Comparison of ENCODE assay signal across 8 mouse cellular contexts in genomic region chr11:90002987-90003348, GRCm38 (mm10). TPM values are rescaled to one million over a fixed set of nuclear protein-coding genes. Genes with fewer than 3 reads are reported as not detected.
DNase-seq lines count a peak whose midpoint lies in the region; ATAC-seq and TF ChIP-seq lines count a peak whose summit lies in the region.

No protein-coding gene starts in this region.

- H3K9ac ChIP-seq in heart, adult 2 months (ENCODE audit: low read depth, low read length), result peak overlapping the region; percentile 29; the same call in 1 of the 2 replicates
- H3K9ac ChIP-seq in liver, embryonic 11.5 days (ENCODE audit: low read depth, low read length), result no peak overlapping the region
- H3K9ac ChIP-seq in stomach, embryonic 16.5 days (ENCODE audit: low read length), result peak overlapping the region; percentile 78

- TF ChIP-seq EP300 in heart, adult 2 months (IDR thresholded peaks at IDR 0.05; ENCODE audit: insufficient read depth, low read depth, low read length), result no peak

- H3K4me3 ChIP-seq in heart, adult 2 months, result peak overlapping the region; percentile 57
- H3K4me3 ChIP-seq in testis, adult 2 months (ENCODE audit: control insufficient read depth, low read depth, low read length), result peak overlapping the region; percentile 35; the same call in 1 of the 2 replicates
- peak overlapping the region; percentile 68 for H3K4me3 ChIP-seq in liver, embryonic 11.5 days (ENCODE audit: low read depth, low read length)
- H3K4me3 ChIP-seq in stomach, embryonic 16.5 days (replicated peaks; ENCODE audit: low read length), result peak overlapping the region; percentile 57

- H3K27me3 ChIP-seq in heart, adult 2 months (ENCODE audit: control insufficient read depth, insufficient read depth, low read length), result no peaks in the 10 kb centered on the region
- H3K27me3 ChIP-seq in testis, adult 2 months (ENCODE audit: control insufficient read depth, insufficient read depth, low read length), result no peaks in the 10 kb centered on the region
- H3K27me3 ChIP-seq in liver, embryonic 11.5 days (replicated peaks; ENCODE audit: control insufficient read depth, insufficient read depth, low read length), result no peaks in the 10 kb centered on the region
- no peaks in the 10 kb centered on the region for H3K27me3 ChIP-seq in stomach, embryonic 16.5 days (ENCODE audit: control insufficient read depth, insufficient read depth, low read length)

- DNase-seq in heart, adult 2 months, result no peak
- DNase-seq in heart, postnatal 10 days, result no peak
- no peak for DNase-seq in testis, postnatal 14 days (ENCODE audit: low spot score)
- no peak for DNase-seq in liver, embryonic 11.5 days (ENCODE audit: low spot score)
- no peak for DNase-seq in urinary bladder, postnatal 36 days (ENCODE audit: low spot score in 2 of 2)
- no peak for DNase-seq in urinary bladder, adult 2 months (ENCODE audit: low spot score)

- H3K4me1 ChIP-seq in heart, adult 2 months (ENCODE audit: control insufficient read depth, insufficient read depth, low read length), result no peaks in the 10 kb centered on the region
- peaks cover 3% of the 10 kb centered on the region for H3K4me1 ChIP-seq in testis, adult 2 months (ENCODE audit: control insufficient read depth, insufficient read depth, low read length)
- peaks cover 6% of the 10 kb centered on the region; the same call in 1 of the 2 replicates for H3K4me1 ChIP-seq in liver, embryonic 11.5 days (replicated peaks; ENCODE audit: control insufficient read depth, insufficient read depth, low read length)
- H3K4me1 ChIP-seq in stomach, embryonic 16.5 days (ENCODE audit: control insufficient read depth, insufficient read depth, low read length), result no peaks in the 10 kb centered on the region

- H3K79me2 ChIP-seq in heart, adult 2 months (replicated peaks; ENCODE audit: control insufficient read depth, insufficient read depth, low read length), result no peaks in the 10 kb centered on the region

- intact Hi-C loops in heart, adult 2 months (cut with DNase I), result loop anchor here (10.0 kb wide), 1 partner anchor 632 kb away; the partner anchor contains the start of genes Cox11 and Stxbp4
- intact Hi-C loops in heart, postnatal 10 days (cut with DNase I), result no loop called here

- H3K9me3 ChIP-seq in liver, embryonic 11.5 days (ENCODE audit: control insufficient read depth, low read length), result no peaks in the 10 kb centered on the region
- H3K9me3 ChIP-seq in stomach, embryonic 16.5 days (replicated peaks; ENCODE audit: control insufficient read depth, low read length), result no peaks in the 10 kb centered on the region

- TF ChIP-seq POLR2A in heart, adult 2 months (IDR thresholded peaks at IDR 0.05; ENCODE audit: insufficient read depth, low read depth, low read length), result no peak
- no peak for TF ChIP-seq POLR2A in testis, adult 2 months (IDR thresholded peaks at IDR 0.05; ENCODE audit: control insufficient read depth, low read depth, low read length)

- H3K36me3 ChIP-seq in heart, adult 2 months (ENCODE audit: control insufficient read depth, insufficient read depth, low read length), result no peaks in the 10 kb centered on the region
- H3K36me3 ChIP-seq in testis, adult 2 months (ENCODE audit: control insufficient read depth, insufficient read depth, low read length), result no peaks in the 10 kb centered on the region
- H3K36me3 ChIP-seq in liver, embryonic 11.5 days (ENCODE audit: control insufficient read depth, insufficient read depth, low read length), result no peaks in the 10 kb centered on the region
- no peaks in the 10 kb centered on the region for H3K36me3 ChIP-seq in stomach, embryonic 16.5 days (ENCODE audit: control insufficient read depth, insufficient read depth, low read length)

- ATAC-seq in liver, embryonic 11.5 days (replicated peaks; ENCODE audit: low FRiP score), result no peak; the same call in 1 of the 2 replicates
- no peak; the same call in 1 of the 2 replicates for ATAC-seq in stomach, embryonic 16.5 days (ENCODE audit: insufficient read depth, low FRiP score)

- peak overlapping the region; percentile 71 for H3K4me2 ChIP-seq in liver, embryonic 11.5 days
- peak overlapping the region; percentile 70 for H3K4me2 ChIP-seq in stomach, embryonic 16.5 days (ENCODE audit: low read depth, low read length)

- TF ChIP-seq CTCF in heart, adult 2 months (IDR thresholded peaks at IDR 0.05), result no peak
- TF ChIP-seq CTCF in testis, adult 2 months (IDR thresholded peaks at IDR 0.05; ENCODE audit: control insufficient read depth, insufficient read depth, insufficient replicate concordance, low read depth, low read length), result no peak

- no peak overlapping the region for H3K27ac ChIP-seq in heart, adult 2 months
- H3K27ac ChIP-seq in testis, adult 2 months (ENCODE audit: control insufficient read depth, insufficient read depth, low read depth, low read length), result no peak overlapping the region
- H3K27ac ChIP-seq in liver, embryonic 11.5 days (ENCODE audit: low read depth, low read length), result no peak overlapping the region
- H3K27ac ChIP-seq in stomach, embryonic 16.5 days (ENCODE audit: low read length), result no peak overlapping the region

- WGBS in heart, adult 2 months, result 13% methylated on average over 8 of the region's 8 CpGs
- 10% methylated on average over 8 of the region's 8 CpGs for WGBS in liver, embryonic 11.5 days
- 11% methylated on average over 8 of the region's 8 CpGs for whole genome bisulfite sequencing in stomach, embryonic 16.5 days

RNA-seq across cellular contexts. Expression of gene Pctp, which starts 0.3 kb away (rescaled TPM):
- 1 to 10 TPM; 4.0 to 4.4 TPM for total RNA-seq in heart, adult 2 months (2021)
- 2.2 and 3.1 TPM in 2 replicates for polyA plus RNA-seq in heart, adult 2 months (2012; rRNA removed)
- 1 to 10 TPM; 4.5 to 5.6 TPM for total RNA-seq in heart, postnatal 10 days (2021)
- polyA plus RNA-seq in testis, adult 2 months (2012; rRNA removed), result 5.6 and 5.7 TPM in 2 replicates
- polyA plus RNA-seq in liver, embryonic 11.5 days (2014; fragmentation: Nextera tagmentation; extraction: Ambion mirVana), result 13.9 and 14.5 TPM in 2 replicates
- 14.2 and 14.6 TPM in 2 replicates for polyA plus RNA-seq in stomach, embryonic 16.5 days (2015; fragmentation: Nextera tagmentation; extraction: Ambion mirVana)
- 6.0 and 6.9 TPM in 2 replicates for polyA plus RNA-seq in urinary bladder, adult 2 months (2012; rRNA removed)

RNA-seq across cellular contexts. Expression of gene Tmem100, which starts 27.2 kb away (rescaled TPM):
- total RNA-seq in heart, adult 2 months (2021), result 10 to 100 TPM; 14.7 to 18.3 TPM
- polyA plus RNA-seq in heart, adult 2 months (2012; rRNA removed), result 5.4 and 11.4 TPM in 2 replicates
- total RNA-seq in heart, postnatal 10 days (2021), result 10 to 100 TPM; 20.4 to 39.3 TPM
- 0.57 and 0.69 TPM in 2 replicates for polyA plus RNA-seq in testis, adult 2 months (2012; rRNA removed)
- polyA plus RNA-seq in liver, embryonic 11.5 days (2014; fragmentation: Nextera tagmentation; extraction: Ambion mirVana), result 1.3 and 1.5 TPM in 2 replicates
- 32.0 and 34.1 TPM in 2 replicates for polyA plus RNA-seq in stomach, embryonic 16.5 days (2015; fragmentation: Nextera tagmentation; extraction: Ambion mirVana)
- 8.2 and 11.0 TPM in 2 replicates for polyA plus RNA-seq in urinary bladder, adult 2 months (2012; rRNA removed)
